In the genomic region with DNA sequence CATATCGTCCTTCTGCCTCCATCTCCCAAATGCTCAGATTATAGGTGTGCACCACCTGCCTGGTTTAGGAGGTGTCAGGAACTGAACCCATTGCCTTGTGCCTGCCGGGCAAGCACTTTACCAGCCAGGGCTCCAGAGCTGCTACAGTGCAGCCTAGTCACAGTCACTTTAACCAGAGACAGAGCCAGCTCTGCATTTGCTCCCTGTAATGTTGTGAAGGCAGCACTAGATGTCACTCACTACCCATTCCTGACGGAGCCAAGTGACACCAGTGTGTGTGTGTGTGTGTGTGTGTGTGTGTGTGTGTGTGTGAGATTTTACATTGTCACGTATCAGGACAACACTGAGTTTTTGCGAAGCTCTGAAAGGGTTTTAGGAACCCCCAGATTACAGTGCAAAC, we compare ENCODE assay signal across 8 mouse cellular contexts. TPM values are rescaled to one million over a fixed set of nuclear protein-coding genes. Genes with fewer than 3 reads are reported as not detected.
DNase-seq lines count a peak whose midpoint lies in the region; ATAC-seq and TF ChIP-seq lines count a peak whose summit lies in the region.

No protein-coding gene starts in this region.

- no peaks in the 10 kb centered on the region for H3K27me3 ChIP-seq in forebrain, embryonic 14.5 days (replicated peaks; ENCODE audit: control insufficient read depth, insufficient read depth, low read length)
- no peaks in the 10 kb centered on the region for H3K27me3 ChIP-seq in forebrain, embryonic 11.5 days (ENCODE audit: control insufficient read depth, insufficient read depth, low read length)
- no peaks in the 10 kb centered on the region for H3K27me3 ChIP-seq in heart, postnatal 0 days (ENCODE audit: control insufficient read depth, insufficient read depth, low read length)

- no peak overlapping the region for H3K9ac ChIP-seq in forebrain, embryonic 14.5 days (ENCODE audit: low read length)
- no peak overlapping the region for H3K9ac ChIP-seq in forebrain, embryonic 11.5 days (ENCODE audit: low read length)
- H3K9ac ChIP-seq in heart, postnatal 0 days (replicated peaks; ENCODE audit: low read depth, low read length): no peak overlapping the region

- H3K27ac ChIP-seq in forebrain, embryonic 14.5 days (ENCODE audit: low read depth, low read length): no peak overlapping the region
- H3K27ac ChIP-seq in forebrain, embryonic 11.5 days (ENCODE audit: low read depth, low read length): no peak overlapping the region
- no peak overlapping the region for H3K27ac ChIP-seq in bone marrow, adult 2 months (ENCODE audit: control insufficient read depth, insufficient read depth, low read depth, low read length, poor library complexity)
- H3K27ac ChIP-seq in heart, postnatal 0 days (ENCODE audit: low read depth): no peak overlapping the region

- DNase-seq in forebrain, embryonic 14.5 days (ENCODE audit: low spot score): peak; percentile 75
- DNase-seq in forebrain, embryonic 11.5 days (ENCODE audit: low spot score): no peak
- DNase-seq in 416B (ENCODE audit: low read depth): peak; percentile 79
- peak; percentile 61 for DNase-seq in heart, postnatal 0 days (ENCODE audit: low spot score)
- peak; percentile 27 to 35 for DNase-seq in left cerebral cortex, adult 18-20 months (ENCODE audit: low spot score in 2 of 2)
- peak; percentile 57 for DNase-seq in retina, embryonic 14.5 days (ENCODE audit: low spot score)
- DNase-seq in B cell, adult 2 months: no peak

- peak; percentile 46; the same call in 1 of the 2 replicates for ATAC-seq in forebrain, embryonic 14.5 days
- ATAC-seq in forebrain, embryonic 11.5 days (replicated peaks; ENCODE audit: low FRiP score): no peak
- peak; percentile 66 for ATAC-seq in heart, postnatal 0 days (ENCODE audit: insufficient read depth, low read depth)

- no peak for TF ChIP-seq POLR2A in bone marrow, adult 2 months (IDR thresholded peaks at IDR 0.05; ENCODE audit: borderline replicate concordance, control insufficient read depth, low read depth, low read length)

- no peaks in the 10 kb centered on the region for H3K4me1 ChIP-seq in forebrain, embryonic 14.5 days (ENCODE audit: control insufficient read depth, insufficient read depth, low read length)
- H3K4me1 ChIP-seq in forebrain, embryonic 11.5 days (replicated peaks; ENCODE audit: control insufficient read depth, insufficient read depth, low read length): no peaks in the 10 kb centered on the region
- no peaks in the 10 kb centered on the region for H3K4me1 ChIP-seq in bone marrow, adult 2 months (ENCODE audit: control insufficient read depth, insufficient read depth, low read length)
- no peaks in the 10 kb centered on the region for H3K4me1 ChIP-seq in heart, postnatal 0 days (ENCODE audit: control insufficient read depth, insufficient read depth)

- WGBS in forebrain, embryonic 14.5 days: 54% methylated on average over 5 of the region's 5 CpGs
- WGBS in forebrain, embryonic 11.5 days: 53% methylated on average over 5 of the region's 5 CpGs
- whole genome bisulfite sequencing in bone marrow, adult 2 months: 40% methylated on average over 5 of the region's 5 CpGs
- 39% methylated on average over 5 of the region's 5 CpGs for WGBS in heart, postnatal 0 days

- no peaks in the 10 kb centered on the region for H3K36me3 ChIP-seq in forebrain, embryonic 14.5 days (ENCODE audit: control insufficient read depth, insufficient read depth, low read length)
- H3K36me3 ChIP-seq in forebrain, embryonic 11.5 days (ENCODE audit: control insufficient read depth, insufficient read depth, low read length): no peaks in the 10 kb centered on the region
- no peaks in the 10 kb centered on the region for H3K36me3 ChIP-seq in heart, postnatal 0 days (replicated peaks; ENCODE audit: control insufficient read depth, insufficient read depth, low read length)

- no peak overlapping the region for H3K4me3 ChIP-seq in forebrain, embryonic 14.5 days (ENCODE audit: low read depth, low read length)
- no peak overlapping the region for H3K4me3 ChIP-seq in forebrain, embryonic 11.5 days (ENCODE audit: low read depth, low read length)
- no peak overlapping the region for H3K4me3 ChIP-seq in bone marrow, adult 2 months (replicated peaks; ENCODE audit: control insufficient read depth, low read depth, low read length)
- H3K4me3 ChIP-seq in heart, postnatal 0 days (ENCODE audit: low read depth, low read length): no peak overlapping the region

- no peak overlapping the region for H3K4me2 ChIP-seq in forebrain, embryonic 14.5 days (ENCODE audit: low read length)
- H3K4me2 ChIP-seq in forebrain, embryonic 11.5 days (ENCODE audit: low read depth, low read length, severe bottlenecking): no peak overlapping the region
- H3K4me2 ChIP-seq in heart, postnatal 0 days (ENCODE audit: low read depth, low read length): no peak overlapping the region

- no peaks in the 10 kb centered on the region for H3K9me3 ChIP-seq in forebrain, embryonic 14.5 days (replicated peaks; ENCODE audit: control insufficient read depth, low read length)
- no peaks in the 10 kb centered on the region for H3K9me3 ChIP-seq in forebrain, embryonic 11.5 days (ENCODE audit: control insufficient read depth, low read length)
- H3K9me3 ChIP-seq in heart, postnatal 0 days (replicated peaks; ENCODE audit: control insufficient read depth, low read length): no peaks in the 10 kb centered on the region

- peak; percentile 14; the same call in 1 of the 2 replicates for TF ChIP-seq CTCF in bone marrow, adult 2 months (IDR thresholded peaks at IDR 0.05; ENCODE audit: control insufficient read depth, insufficient read depth, low read length)
- TF ChIP-seq CTCF in heart, postnatal 0 days (IDR thresholded peaks at IDR 0.05; ENCODE audit: low read depth): peak; percentile 90

- TF ChIP-seq EP300 in heart, postnatal 0 days (IDR thresholded peaks at IDR 0.05; ENCODE audit: low read depth): no peak

RNA-seq across cellular contexts. Expression of a gene that starts 4.0 kb away (rescaled TPM):
- not detected in 2 replicates for polyA plus RNA-seq in forebrain, embryonic 14.5 days (2014; fragmentation: Nextera tagmentation; extraction: Ambion mirVana)
- not detected in 2 replicates for polyA plus RNA-seq in forebrain, embryonic 11.5 days (2014; fragmentation: Nextera tagmentation; extraction: Ambion mirVana)
- not detected in 2 replicates for polyA plus RNA-seq in bone marrow, adult 2 months (2011; ENCODE audit: insufficient read depth, insufficient read length, low replicate concordance, missing spikeins)
- total RNA-seq in heart, postnatal 0 days (2014; rRNA removed; ENCODE audit: low replicate concordance): 0.08 and 0.43 TPM in 2 replicates
- 0.23 and 0.60 TPM in 2 replicates for polyA plus RNA-seq in heart, postnatal 0 days (2015; fragmentation: Nextera tagmentation; extraction: Ambion mirVana)
- total RNA-seq in left cerebral cortex, adult 18-20 months (2021): under 1 TPM in 1 of 2 experiments, not detected in 1; 0.37 TPM

RNA-seq across cellular contexts. Expression of a gene that starts 30.9 kb away (rescaled TPM):
- polyA plus RNA-seq in forebrain, embryonic 14.5 days (2014; fragmentation: Nextera tagmentation; extraction: Ambion mirVana): 24.2 and 31.1 TPM in 2 replicates
- 22.7 and 24.1 TPM in 2 replicates for polyA plus RNA-seq in forebrain, embryonic 11.5 days (2014; fragmentation: Nextera tagmentation; extraction: Ambion mirVana)
- polyA plus RNA-seq in bone marrow, adult 2 months (2011; ENCODE audit: insufficient read depth, insufficient read length, low replicate concordance, missing spikeins): 4.6 and 7.5 TPM in 2 replicates
- 49.1 and 76.1 TPM in 2 replicates for total RNA-seq in heart, postnatal 0 days (2014; rRNA removed; ENCODE audit: low replicate concordance)
- polyA plus RNA-seq in heart, postnatal 0 days (2015; fragmentation: Nextera tagmentation; extraction: Ambion mirVana): 7.3 and 9.4 TPM in 2 replicates
- total RNA-seq in left cerebral cortex, adult 18-20 months (2021): 10 to 100 TPM; 48.4 to 49.5 TPM

RNA-seq across cellular contexts. Expression of a gene that starts 46.5 kb away (rescaled TPM):
- polyA plus RNA-seq in forebrain, embryonic 14.5 days (2014; fragmentation: Nextera tagmentation; extraction: Ambion mirVana): 75.6 and 80.9 TPM in 2 replicates
- 105 and 108 TPM in 2 replicates for polyA plus RNA-seq in forebrain, embryonic 11.5 days (2014; fragmentation: Nextera tagmentation; extraction: Ambion mirVana)
- polyA plus RNA-seq in bone marrow, adult 2 months (2011; ENCODE audit: insufficient read depth, insufficient read length, low replicate concordance, missing spikeins): 27.3 and 32.3 TPM in 2 replicates
- total RNA-seq in heart, postnatal 0 days (2014; rRNA removed; ENCODE audit: low replicate concordance): 669 and 1,098 TPM in 2 replicates
- 1,207 and 1,270 TPM in 2 replicates for polyA plus RNA-seq in heart, postnatal 0 days (2015; fragmentation: Nextera tagmentation; extraction: Ambion mirVana)
- total RNA-seq in left cerebral cortex, adult 18-20 months (2021): 10 to 100 TPM; 78.7 to 78.9 TPM

RNA-seq across cellular contexts. Expression of a gene that starts 46.6 kb away (rescaled TPM):
- polyA plus RNA-seq in forebrain, embryonic 14.5 days (2014; fragmentation: Nextera tagmentation; extraction: Ambion mirVana): 64.9 and 65.8 TPM in 2 replicates
- polyA plus RNA-seq in forebrain, embryonic 11.5 days (2014; fragmentation: Nextera tagmentation; extraction: Ambion mirVana): 93.1 and 97.4 TPM in 2 replicates
- polyA plus RNA-seq in bone marrow, adult 2 months (2011; ENCODE audit: insufficient read depth, insufficient read length, low replicate concordance, missing spikeins): 25.7 and 51.3 TPM in 2 replicates
- 368 and 497 TPM in 2 replicates for total RNA-seq in heart, postnatal 0 days (2014; rRNA removed; ENCODE audit: low replicate concordance)
- 722 and 748 TPM in 2 replicates for polyA plus RNA-seq in heart, postnatal 0 days (2015; fragmentation: Nextera tagmentation; extraction: Ambion mirVana)
- 10 to 100 TPM; 58.3 to 64.8 TPM for total RNA-seq in left cerebral cortex, adult 18-20 months (2021)

Comparison
In these comparisons a context has a peak if more than half of its experiments do, and no peak if none do; other contexts are left out.
1. DNase-seq: peak in forebrain, embryonic 14.5 days (single experiment), 416B (single experiment), heart, postnatal 0 days (single experiment), left cerebral cortex, adult 18-20 months (2 of 2) and retina, embryonic 14.5 days (single experiment); none in forebrain, embryonic 11.5 days (single experiment) and B cell, adult 2 months (0 of 2).
2. RNA of a gene that starts 46.5 kb away (polyA plus RNA-seq): 1,207 to 1,270 TPM in heart, postnatal 0 days; 105 to 108 TPM in forebrain, embryonic 11.5 days, 75.6 to 80.9 TPM in forebrain, embryonic 14.5 days and 27.3 to 32.3 TPM in bone marrow, adult 2 months; every median in the first group is over 10 times any median in the second.